Mouse (Mus musculus): ENCODE measurements at regions not wholly inside any gene's neighbourhood (a gene's known extent, or its start where the extent isn't known, plus 50 kb on each side); places are given as distances from the start of the nearest gene placed in this dataset.

DNA sequence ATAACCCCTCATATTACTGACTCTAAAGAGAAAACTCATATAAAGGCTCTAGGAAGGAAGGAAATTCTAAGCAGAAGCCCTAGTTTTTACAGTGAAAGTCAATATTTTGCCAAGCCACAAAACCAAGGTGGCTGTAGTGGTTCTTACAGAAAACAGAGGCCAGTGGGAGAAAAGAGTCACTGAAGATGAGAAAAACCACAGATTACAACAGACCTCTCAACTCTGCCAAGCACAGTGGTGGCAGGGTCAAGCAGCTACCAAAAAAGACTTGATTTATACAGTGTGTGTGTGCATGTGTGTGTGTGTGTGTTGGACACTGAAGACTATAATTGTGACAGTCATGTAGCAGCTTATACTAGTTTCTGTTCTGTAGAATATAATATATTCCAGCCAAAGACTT, 136.4 kb upstream of the Rap2b start:
- TF ChIP-seq CTCF (IDR thresholded peaks at IDR 0.05; ENCODE audit: low read depth, low read length) (no peak), POLR2A (IDR thresholded peaks at IDR 0.05; ENCODE audit: extremely low read depth, insufficient read depth, low read length) (no peak)
